Mouse (Mus musculus) activated CD4-positive, CD25-positive, alpha-beta regulatory T cell, adult 4 months (primary cell): Measurements from ENCODE around the gene Selenos. TPM values are rescaled to one million over a fixed set of nuclear protein-coding genes. Genes with fewer than 3 reads are reported as not detected.

Source experiments
- ATAC-seq: one replicate; pipeline ENCODE4 v1.8.0; 2017
- polyA plus RNA-seq, 2 experiments: library from polyadenylated mRNA; unstranded; fragments of 100-300 nt; shearing (Covaris generic); gene quantifications; one replicate each; pipeline ENCODE4 v1.2.1; 2017

Gene Selenos
- polyA plus RNA-seq, 2 experiments from 2014 or later: 188 to 201 TPM

DNA sequence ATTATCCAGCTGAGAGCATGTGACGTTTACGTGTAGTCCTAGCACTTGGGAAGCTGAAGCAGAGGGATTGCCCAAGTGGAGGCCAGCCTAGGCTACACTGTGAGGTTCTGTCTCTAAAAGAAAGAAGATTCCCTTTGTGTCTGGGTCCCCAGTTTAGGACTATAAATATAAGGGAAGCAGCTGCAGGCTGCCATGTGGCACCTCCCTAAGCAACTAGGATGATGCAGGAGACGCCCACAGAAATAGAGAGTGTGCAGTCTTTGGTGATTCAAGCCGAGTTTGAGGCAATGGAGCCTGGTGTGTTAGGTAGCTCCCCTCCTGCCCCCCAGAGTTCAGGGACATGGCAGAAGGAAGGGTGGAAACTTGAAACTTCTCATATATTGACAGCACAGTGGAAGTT is 8.2 kb downstream of the Selenos start:
- ATAC-seq: no peak

DNA sequence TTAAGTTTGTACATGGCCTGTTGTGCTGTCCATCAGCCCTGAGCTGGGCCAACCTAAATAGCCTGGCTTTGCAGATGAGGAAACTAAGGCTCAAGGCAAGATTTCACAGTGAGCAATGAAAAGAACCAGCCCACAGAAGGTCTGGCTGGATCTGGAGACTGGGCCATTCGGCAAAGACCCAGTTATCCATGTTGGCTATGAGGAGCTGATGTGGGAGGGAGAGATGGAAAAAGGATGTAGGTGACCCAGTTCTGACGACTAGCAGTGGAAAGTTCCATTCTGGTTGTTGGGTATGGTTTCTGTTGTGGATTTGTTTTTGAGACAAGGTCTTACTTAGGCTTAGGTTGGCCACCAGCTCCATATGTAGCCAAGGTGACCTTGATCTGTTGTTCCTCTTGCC is 8.6 kb downstream of the Selenos start:
- ATAC-seq: no peak

DNA sequence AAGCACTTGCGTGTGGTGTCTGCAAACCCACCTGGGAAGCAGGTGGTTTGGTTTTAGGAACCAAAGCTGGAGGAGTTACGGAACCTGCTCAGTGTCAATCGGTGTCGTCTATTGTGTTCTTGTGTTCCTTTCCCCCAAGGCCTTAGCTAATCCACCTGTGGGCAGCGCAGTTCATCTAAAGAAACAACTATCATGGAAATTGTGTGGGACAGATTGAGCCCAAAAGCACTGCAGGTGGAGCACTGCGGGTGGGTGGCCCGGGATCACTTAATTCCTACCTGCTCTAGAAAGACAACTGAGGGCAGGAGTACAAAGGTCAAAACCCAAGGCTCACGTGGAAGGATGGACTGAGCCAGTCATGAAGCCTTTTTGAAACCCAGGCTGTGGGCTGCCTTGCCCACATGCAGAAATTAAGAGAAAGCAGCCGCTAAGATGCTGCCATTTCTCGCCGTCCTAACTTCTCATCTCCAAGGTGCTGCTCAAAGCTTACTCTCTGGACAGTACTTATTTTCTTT is 11.3 kb downstream of the Selenos start:
- ATAC-seq: no peak

DNA sequence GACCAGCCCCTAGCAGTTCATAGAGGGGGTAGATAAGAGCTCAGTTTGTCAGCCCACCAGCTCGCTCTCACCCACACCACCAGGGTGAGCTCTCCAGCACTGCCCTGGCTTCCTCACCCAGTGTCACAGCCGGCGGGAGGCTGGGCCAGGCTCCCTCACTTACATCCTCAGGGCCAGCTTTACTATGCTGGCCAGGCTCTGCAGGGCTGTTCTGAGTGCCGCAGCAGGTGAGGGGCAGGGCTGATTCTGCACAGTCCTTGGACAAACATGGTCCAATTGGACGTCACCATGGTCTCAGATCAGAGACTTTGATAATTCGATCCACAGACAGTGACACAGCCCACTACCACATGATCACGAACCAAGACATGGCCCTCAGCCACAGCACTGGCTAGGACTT is 12.1 kb downstream of the Selenos start:
- ATAC-seq: no peak

DNA sequence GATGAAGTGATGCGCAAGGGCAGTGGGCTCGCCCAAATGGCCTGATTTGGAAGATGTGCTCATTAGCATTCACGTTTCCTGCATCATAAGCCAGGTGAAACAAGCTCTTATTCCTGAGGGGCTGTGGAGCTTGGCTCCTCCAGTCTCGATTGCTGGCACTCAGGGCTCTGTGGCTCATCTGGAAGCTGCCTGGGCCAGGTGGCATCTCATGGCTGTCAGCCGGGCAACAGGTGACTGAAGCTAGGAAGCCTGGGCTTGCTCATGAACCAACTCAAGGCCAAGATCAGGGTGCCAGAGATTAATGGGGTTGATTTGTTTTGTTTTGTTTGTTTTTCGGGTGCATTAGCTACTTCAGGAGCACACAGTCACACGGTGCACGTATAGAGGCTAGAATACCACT is 13.2 kb downstream of the Selenos start:
- ATAC-seq: no peak

DNA sequence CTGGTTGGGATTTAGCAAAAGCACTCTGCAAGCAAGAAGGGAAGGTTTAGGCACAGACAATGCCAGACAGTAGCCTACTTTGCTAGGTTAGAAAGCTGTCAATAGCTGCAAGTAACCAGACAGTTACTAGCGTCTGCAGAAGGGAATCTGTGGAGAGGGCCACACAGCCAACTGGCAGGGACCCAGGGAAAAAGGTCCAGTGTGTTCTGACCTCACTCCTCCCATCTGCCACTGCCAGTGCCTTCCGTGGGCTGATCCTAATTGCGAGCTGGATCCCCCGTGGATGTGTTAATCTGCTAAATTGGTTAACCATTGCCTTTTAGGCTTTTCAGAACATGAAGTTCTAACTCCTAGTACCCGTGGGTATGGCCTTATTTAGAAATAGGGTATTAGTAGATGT is 14.7 kb downstream of the Selenos start:
- ATAC-seq: no peak

DNA sequence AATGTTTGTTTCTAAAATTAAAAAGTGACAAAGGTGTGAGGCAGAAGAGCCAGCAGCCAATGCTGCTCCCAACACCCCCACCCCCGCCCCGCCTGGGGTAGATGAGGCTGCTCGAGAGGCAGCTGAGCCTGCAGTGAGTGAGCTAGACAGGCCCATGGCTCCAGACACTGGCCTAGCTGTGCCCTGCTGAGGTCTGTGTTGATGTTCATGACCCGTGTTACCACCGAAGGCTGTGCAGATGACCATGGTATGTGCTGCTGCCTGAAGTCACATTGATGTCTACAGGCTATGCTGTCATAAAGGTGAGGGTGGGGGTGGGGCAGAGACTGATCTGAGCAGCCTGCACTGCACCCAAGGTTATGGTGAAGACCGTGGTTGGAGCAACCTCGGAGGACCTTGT is 19.4 kb downstream of the Selenos start:
- no peak for ATAC-seq

DNA sequence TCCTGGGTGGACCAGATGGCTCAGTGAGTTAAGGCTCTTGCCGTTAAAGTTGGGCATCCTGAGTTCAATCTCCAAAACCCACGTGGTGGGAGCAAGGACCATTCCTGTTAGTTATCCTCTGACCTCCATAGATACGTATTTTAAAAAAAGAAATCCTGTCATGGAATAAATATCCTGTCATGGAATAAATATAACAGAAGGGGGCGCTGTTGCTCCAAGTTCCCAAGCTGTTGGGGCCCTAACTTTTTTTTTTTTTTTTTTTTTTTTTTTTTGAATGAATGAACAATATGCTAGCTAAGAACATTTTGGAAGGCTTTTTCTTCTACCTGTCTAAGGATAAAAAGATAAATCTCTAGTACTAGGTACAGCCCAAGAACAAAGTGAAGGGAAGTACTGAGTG is 22.4 kb downstream of the Selenos start:
- ATAC-seq: peak; percentile 64

DNA sequence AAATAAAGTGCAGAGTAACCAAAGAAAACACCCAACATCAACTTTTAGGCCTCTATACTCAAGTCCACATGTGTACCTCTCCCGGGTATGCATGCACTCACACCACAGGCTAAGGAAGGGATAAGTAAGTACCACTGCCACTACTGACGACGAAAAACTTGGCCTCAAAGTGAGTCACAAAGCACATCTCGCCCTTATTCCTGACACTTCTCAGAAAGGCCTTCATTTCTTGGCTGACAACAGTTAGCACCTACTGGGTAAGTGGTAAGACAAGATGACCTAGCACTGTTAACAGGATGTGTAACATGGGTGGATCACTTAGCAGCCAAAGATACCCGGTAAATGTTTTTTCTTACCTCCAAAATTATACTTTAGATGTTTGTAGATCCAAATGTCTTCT is 25.1 kb downstream of the Selenos start:
- ATAC-seq: no peak

DNA sequence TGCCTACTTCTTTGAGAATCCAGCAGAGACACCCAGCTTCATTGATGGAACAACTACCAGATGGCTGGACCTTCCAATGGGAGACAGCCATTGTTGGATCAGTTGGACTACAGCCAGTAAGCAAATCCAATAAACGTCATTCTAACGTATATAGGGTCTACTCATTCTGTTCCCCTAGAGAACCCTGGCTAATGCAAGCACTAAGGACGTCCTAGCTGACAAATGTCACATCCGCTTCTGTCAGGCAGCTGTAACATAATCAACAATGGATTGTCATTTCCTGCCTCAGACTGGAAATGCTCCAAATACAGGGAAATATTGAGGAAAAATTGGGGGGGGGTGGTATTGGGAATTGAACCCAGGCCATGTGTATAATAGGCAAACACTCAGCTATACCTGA is 26.3 kb downstream of the Selenos start:
- no peak for ATAC-seq

DNA sequence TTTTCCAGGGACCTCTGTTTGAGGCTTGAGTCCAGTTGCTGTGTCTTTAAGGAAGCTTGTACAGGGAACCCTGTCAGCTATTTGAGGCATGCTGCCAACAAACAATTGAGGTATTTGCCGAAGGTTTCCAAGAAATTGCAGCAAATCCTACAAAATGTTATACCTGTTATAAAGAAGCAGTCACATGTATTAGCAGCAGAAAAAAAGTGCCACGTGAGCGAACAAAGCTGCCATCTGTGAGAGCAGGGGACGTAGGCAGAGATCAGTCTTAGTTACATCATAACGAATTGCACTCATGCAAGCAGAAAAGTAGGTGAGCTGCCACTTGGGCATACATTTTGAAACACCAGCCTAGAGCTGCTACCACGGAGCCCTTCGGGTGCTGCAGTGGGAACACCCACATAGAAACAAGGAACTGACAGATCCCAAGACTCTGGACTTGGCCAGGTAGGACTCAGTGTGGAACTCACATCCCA is 27.2 kb downstream of the Selenos start:
- ATAC-seq: no peak

DNA sequence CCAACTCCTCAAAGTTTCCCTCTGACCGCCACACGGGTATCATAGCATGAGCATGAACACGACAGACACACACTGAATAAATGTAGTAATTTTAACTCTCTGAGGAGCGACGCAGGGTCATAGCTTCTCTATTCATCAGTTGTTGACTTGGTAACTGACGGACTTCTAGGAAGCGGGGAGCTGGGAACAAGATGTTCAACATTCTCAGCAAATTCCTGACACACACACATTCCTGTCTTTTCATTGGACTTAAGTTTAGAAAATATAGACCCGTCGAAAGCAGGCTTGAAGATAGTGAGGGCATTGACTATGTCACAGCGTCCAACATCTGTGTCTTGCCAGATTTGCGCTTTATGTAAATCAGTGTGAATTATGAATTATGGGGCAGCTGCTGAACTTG is 27.8 kb downstream of the Selenos start:
- no peak for ATAC-seq

DNA sequence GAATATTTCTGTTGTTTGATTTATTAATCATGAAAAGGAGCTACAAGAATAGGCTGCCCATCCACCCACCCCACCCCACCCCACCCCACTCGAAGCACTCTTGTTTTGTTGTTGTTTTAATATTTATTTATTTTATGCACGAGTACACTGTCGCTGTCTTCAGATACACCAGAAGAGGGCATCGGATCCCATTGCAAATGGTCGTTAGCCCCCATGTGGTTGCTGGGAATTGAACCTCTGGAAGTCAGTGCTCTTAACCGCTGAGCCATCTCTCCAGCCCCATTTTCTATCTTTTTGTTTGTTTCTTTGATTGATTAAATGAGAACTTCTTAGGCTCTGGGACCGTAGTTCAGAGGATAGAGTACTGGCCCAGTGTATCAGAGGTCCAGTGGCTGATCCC is 28.5 kb downstream of the Selenos start:
- ATAC-seq: no peak

DNA sequence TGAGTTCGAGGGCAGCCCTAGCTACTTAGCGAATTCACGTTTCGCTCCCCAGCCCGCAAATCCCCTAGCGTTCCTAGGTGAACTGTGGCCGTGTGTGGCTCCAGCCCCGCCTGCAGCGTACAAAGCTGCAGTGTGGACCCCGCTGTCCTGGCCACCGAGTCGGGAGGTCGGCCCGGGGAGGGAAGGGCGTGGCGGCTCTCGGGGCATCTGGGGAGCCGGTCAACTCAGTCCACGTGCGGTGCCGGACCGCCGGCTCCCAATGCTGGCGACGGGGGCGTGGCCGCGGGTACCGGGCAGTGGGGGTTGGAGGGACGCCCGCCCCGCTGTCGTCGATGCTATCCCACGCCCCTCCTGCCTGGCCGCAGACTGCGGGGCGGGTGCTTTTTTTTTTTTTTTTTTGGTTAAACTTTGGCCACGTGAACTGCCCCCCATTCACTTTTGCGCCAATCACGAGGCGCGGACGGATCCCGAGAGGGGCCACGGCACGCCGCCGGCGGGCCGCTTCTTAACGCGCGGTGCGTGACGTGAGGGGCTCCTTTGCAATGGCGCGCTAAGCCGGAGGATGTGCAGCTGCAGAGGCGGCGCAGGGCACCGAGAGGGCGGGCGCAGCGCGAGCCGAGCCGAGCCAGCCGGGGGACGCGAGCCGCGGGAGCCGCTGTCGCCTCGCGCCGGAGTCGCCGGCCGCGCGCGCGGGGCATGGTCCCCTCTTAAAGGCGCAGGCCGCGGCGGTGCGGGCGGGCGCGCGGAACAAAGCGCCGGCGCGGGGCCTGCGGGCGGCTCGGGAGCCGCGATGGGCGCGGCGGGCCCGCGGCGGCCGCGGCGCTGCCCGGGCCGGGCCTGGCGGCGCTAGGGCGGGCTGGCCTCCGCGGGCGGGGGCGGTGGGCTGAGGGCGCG is 29.8 kb downstream of the Selenos start, which contains the start of gene Chsy1:
TSS of gene Chsy1 (plus strand) at position 555 of the 894 bp plus-strand sequence.
- ATAC-seq: peak; percentile 71

DNA sequence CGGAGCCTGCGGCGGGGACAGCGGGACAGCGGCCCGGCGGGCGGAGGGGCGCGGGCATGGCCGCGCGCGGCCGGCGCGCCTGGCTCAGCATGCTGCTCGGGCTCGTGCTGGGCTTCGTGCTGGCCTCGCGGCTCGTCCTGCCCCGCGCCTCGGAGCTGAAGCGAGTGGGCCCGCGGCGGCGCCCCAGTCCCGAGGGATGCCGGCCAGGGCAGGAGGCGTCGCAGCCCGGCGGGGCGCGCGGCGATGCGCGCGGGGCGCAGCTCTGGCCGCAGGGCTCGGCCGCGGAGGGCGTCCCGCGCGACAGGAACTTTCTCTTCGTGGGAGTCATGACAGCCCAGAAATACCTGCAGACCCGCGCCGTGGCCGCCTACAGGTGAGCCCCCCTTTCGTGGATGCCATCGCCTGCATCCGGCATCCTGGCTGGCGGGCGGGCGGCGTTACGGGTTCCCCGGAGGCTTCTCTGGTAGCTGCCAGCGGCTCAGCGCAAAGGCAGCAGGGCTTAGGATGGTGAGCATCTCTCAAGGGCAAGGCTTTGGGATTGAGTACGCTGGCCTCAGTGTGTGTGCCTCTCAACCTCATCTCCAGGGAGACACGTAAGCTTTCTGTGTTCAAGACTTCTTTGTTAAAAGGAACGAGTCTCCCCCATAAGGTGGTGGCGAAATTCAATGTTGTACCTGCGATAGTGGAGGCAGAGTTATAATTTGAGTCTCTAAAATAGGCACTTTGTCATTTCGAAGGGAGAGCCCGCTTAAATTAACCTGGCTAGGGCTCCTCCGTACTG is 30.6 kb downstream of the Selenos start:
- peak; percentile 50 for ATAC-seq

DNA sequence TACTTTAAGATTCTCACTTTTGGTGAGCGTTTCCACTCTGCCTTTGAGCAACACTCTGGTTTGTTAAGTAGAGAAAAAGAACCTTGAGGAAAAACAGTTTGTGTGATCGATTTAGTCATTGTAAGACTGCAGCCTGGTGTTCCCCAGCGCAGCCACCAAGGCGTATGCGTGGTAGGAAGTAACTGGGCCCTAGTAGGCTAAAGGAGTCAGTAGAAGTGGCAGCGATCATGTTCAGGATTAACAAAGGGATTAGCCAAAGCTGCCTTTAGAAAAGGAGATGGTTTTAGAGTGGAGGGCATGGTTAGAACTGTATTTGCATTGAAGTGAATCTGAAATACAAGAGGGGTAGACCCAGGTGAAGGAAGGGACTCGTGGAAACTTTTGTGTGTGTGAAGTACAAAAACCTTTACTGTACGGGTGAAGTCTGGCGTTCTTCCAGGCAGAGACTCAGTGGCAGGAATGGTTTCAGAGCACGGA is 31.2 kb downstream of the Selenos start:
- peak; percentile 13 for ATAC-seq

DNA sequence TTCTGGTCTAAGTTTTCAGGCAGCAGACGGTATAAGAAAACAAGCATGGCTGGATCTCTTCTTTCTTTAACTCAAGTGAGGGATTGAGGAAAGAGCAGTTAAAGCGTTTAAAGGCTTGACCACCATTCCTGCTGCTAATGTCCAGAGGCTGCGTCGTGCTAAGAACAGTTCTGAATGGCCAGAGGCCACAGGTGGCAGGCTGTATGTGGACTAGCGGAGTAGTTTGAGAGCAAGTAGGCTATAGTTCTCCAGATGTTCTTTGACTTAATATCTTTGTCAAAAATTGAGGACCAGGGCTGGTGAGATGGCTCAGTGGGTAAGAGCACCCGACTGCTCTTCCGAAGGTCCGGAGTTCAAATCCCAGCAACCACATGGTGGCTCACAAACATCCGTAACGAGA is 31.8 kb downstream of the Selenos start:
- ATAC-seq: no peak

DNA sequence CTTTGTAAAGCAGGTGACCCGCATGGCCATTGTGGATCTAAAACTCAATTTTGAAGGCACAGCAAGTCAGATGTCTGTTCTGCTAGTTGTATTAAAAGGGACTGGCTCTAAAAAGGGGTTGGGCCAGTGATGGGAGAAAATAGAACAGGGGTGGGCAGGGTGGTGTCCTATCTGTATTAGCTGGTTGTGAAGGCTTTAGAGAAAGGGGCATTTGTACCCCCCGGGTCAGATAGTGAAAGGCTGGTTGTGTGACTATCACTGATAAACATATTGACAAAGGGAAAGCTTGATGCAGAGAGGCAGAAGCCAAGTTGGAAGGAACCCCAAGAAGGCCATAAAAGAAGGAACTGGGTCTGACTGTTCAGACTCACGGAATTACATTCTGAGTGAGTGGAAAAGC is 34.1 kb downstream of the Selenos start:
- ATAC-seq: no peak

DNA sequence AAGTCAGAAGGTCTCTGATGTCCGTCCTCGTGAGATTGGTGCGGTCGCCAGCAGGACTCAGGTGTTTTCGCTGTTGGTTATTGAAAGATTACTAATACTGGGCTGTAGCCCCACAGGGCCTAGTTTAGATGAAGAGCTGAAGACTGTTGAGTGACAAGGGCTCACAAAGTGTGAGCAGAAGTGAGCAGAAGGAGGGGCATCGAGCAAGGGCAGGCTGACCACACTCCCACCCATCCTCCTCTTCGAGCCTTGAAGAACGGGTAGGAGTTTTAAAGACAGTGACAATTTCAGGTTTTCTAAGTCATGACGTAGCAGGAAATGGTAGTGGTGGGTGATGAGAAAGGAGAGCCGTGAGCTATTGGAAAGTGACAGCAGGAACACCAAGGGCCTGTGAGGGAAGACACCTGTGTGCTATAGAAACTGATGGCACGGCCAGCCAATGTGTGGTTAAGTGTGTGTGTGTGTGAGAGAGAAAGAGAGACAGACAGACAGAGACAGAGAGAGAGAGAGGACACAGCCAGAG is 36.4 kb downstream of the Selenos start:
- ATAC-seq: peak; percentile 87

DNA sequence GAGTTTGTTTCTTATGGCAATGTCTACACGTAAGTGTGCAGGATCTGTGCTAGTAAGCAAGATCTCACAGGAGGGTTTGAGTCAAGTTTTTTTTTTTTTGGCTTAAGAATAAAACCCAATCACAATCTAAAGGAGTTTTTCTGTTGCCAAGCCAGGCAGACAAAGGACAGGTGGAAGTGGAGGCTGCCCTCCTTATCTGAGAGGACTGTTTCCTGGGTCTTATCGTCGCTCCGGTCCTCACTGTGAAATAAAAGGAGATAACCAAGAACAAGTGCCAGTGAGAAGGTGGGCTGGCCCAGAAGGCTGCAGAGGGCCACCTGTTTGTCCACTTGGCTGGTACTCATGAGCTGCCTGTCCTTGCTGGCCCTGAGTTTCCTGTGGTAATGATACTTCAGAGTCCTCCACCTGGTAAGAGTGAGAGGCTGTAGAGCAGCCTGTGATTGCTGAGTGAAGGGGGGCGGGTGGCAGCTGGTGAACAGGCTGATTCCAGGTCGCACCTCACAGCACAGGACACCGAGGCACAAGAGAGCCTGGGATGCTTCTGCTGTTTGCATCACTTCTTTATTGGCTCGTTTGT is 37.5 kb downstream of the Selenos start:
- ATAC-seq: no peak

DNA sequence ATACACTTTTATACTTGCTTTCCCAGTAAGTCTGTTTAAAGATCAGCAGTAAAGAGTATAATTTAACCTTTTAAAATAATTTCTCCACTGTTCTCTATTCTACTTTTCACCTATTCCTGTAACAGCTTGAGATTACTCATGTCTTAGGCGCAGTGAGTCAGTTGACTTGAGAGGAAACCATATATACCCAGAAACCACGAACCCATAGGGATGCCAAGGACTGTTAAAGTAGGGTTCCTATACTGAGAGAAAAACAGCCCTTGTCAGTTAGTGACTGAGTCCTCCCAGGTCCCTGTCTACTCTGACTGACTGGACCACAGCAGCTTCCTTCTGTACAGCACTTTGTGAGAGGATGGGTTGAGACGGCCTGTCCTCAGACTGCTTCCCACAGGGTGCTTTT is 38.6 kb downstream of the Selenos start:
- no peak for ATAC-seq

DNA sequence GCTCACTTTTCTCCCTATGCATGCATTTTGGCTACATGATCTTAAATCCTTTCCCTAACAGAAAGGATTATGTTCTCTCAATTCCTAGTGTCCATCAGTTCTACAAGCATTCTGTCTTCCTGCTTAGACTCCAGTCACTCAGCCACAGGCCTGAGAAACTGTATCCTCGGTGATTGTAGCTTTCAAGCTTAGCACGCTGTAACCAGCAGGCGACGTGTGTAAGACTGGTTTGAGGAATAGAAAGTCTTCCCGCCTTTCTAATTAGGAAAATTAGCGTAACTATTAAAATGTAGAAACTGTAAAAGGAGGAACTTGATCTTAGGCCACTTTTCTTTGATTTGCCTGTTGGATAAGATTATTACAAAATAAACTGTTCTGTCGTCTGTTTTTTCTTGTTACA is 39.3 kb downstream of the Selenos start:
- no peak for ATAC-seq

DNA sequence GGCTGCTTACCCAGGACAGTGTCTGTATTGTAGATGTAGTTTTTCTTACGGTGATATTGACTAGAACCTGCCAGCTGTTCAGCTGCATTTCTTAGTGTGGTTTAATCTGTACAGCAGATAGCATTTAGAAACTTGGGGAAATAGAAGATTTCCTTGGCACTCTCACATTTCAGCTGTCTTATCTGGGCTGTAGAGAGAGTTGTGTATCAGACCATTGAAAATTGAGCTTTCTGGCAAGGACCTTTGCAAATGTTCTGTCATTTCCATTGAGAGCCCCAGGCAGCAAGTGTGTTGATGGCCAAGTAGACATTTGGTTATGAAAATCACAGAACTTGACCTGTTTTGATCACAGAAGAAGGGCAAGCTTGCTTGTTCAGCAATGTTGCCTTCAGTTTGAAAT is 40.7 kb downstream of the Selenos start:
- ATAC-seq: no peak
